Mouse (Mus musculus) adrenal gland, postnatal 36 days (tissue): ENCODE measurements at regions not wholly inside any gene's neighbourhood (a gene's known extent, or its start where the extent isn't known, plus 50 kb on each side); places are given as distances from the start of the nearest gene placed in this dataset.

Experiments
- DNase-seq, 2 experiments: peaks; one replicate each; pipeline ENCODE4 v3.0.0; 2021; ENCODE audit warnings: mixed read lengths in 1 of 2

GRCm38 (mm10) chr13:44559178-44559565 is 170.1 kb upstream of the Jarid2 start:
- DNase-seq = no peak

- no peak for DNase-seq
Measured at GRCm38 (mm10) chr13:44559706-44560105, 169.6 kb upstream of the Jarid2 start.

GRCm38 (mm10) chr13:44564705-44565104 is 164.6 kb upstream of the Jarid2 start:
- no peak for DNase-seq

- no peak for DNase-seq
Measured at GRCm38 (mm10) chr13:44567696-44568095, 161.6 kb upstream of the Jarid2 start.

GRCm38 (mm10) chr13:44569241-44569778 is 160.0 kb upstream of the Jarid2 start:
- no peak for DNase-seq

- DNase-seq = no peak
Measured at GRCm38 (mm10) chr13:44573463-44573862, 155.8 kb upstream of the Jarid2 start.

- no peak for DNase-seq
Measured at GRCm38 (mm10) chr13:44579215-44579614, 150.1 kb upstream of the Jarid2 start.

- no peak for DNase-seq
Measured at GRCm38 (mm10) chr13:44580156-44580736, 149.0 kb upstream of the Jarid2 start.

GRCm38 (mm10) chr13:44580767-44581166 is 148.5 kb upstream of the Jarid2 start:
- DNase-seq = no peak

GRCm38 (mm10) chr13:44581947-44582766 is 147.1 kb upstream of the Jarid2 start:
- DNase-seq = no peak

GRCm38 (mm10) chr13:44582767-44583085 is 146.5 kb upstream of the Jarid2 start:
- DNase-seq = no peak

GRCm38 (mm10) chr13:44583614-44584013 is 145.7 kb upstream of the Jarid2 start:
- DNase-seq = no peak

GRCm38 (mm10) chr13:44584151-44584550 is 145.1 kb upstream of the Jarid2 start:
- no peak for DNase-seq

- no peak for DNase-seq
Measured at GRCm38 (mm10) chr13:44584551-44584950, 144.7 kb upstream of the Jarid2 start.

- DNase-seq = no peak
Measured at GRCm38 (mm10) chr13:44587846-44588245, 141.4 kb upstream of the Jarid2 start.

GRCm38 (mm10) chr13:44594645-44595044 is 134.6 kb upstream of the Jarid2 start:
- no peak for DNase-seq

GRCm38 (mm10) chr13:44597666-44598065 is 131.6 kb upstream of the Jarid2 start:
- DNase-seq = peak; percentile 21 to 38

GRCm38 (mm10) chr13:44601024-44601423 is 128.2 kb upstream of the Jarid2 start:
- no peak for DNase-seq

- DNase-seq = peak; percentile 25 to 72
Measured at GRCm38 (mm10) chr13:44602658-44603057, 126.6 kb upstream of the Jarid2 start.

- DNase-seq = peak in 1 of 2 experiments; percentile 35
Measured at GRCm38 (mm10) chr13:44607316-44608285, 121.7 kb upstream of the Jarid2 start.

GRCm38 (mm10) chr13:44608286-44608675 is 121.0 kb upstream of the Jarid2 start:
- DNase-seq = no peak

GRCm38 (mm10) chr13:44608681-44609335 is 120.5 kb upstream of the Jarid2 start:
- DNase-seq = peak; percentile 64
